Mouse (Mus musculus): ENCODE measurements around the gene Cpsf6. TPM values are rescaled to one million over a fixed set of nuclear protein-coding genes. Genes with fewer than 3 reads are reported as not detected.

Cpsf6 gene
- 51.9 and 79.8 TPM in 2 replicates for polyA plus RNA-seq (2012; rRNA removed)

- H3K36me3 ChIP-seq (ENCODE audit: control insufficient read depth, insufficient read depth, low read length): no peaks in the 10 kb centered on the region
- H3K27ac ChIP-seq (ENCODE audit: insufficient read depth, low read length): no peak within 1 kb of the TSS
- TF ChIP-seq CTCF (IDR thresholded peaks at IDR 0.05; ENCODE audit: extremely low read depth, insufficient read depth, insufficient read length, insufficient replicate concordance): no peak
- TF ChIP-seq POLR2A (IDR thresholded peaks at IDR 0.05; ENCODE audit: low read depth, low read length): no peak
- 82% methylated on average over 6 of the region's 6 CpGs for WGBS
- DNase-seq (ENCODE audit: low read depth in 1 of 2, low spot score in 2 of 2): no peak
- H3K27me3 ChIP-seq (ENCODE audit: control insufficient read depth, insufficient read depth, low read length): no peaks in the 10 kb centered on the region
- H3K4me3 ChIP-seq (ENCODE audit: extremely low read depth, insufficient read depth, insufficient read length): no peak within 1 kb of the TSS
- no peaks in the 10 kb centered on the region for H3K4me1 ChIP-seq (ENCODE audit: control insufficient read depth, insufficient read depth, insufficient read length)
Observed at GRCm38 (mm10) chr10:117379908-117380307, at the start of gene Cpsf6. Cpsf6 (minus strand) TSS chr10:117380015.

- no peak for DNase-seq (ENCODE audit: low read depth in 1 of 2, low spot score in 2 of 2)
- WGBS: 84% methylated on average over 1 of the region's 1 CpGs
- H3K27ac ChIP-seq (ENCODE audit: insufficient read depth, low read length): no peak overlapping the region
Observed at GRCm38 (mm10) chr10:117426615-117426969, 46.8 kb upstream of the Cpsf6 start.

GRCm38 (mm10) chr10:117425907-117426614 lies 46.2 kb upstream of the Cpsf6 start:
- no peaks in the 10 kb centered on the region for H3K4me1 ChIP-seq (ENCODE audit: control insufficient read depth, insufficient read depth, insufficient read length)
- no peaks in the 10 kb centered on the region for H3K36me3 ChIP-seq (ENCODE audit: control insufficient read depth, insufficient read depth, low read length)
- no peak for DNase-seq (ENCODE audit: low read depth in 1 of 2, low spot score in 2 of 2)
- WGBS: 89% methylated on average over 11 of the region's 11 CpGs
- no peak overlapping the region for H3K4me3 ChIP-seq (ENCODE audit: extremely low read depth, insufficient read depth, insufficient read length)
- TF ChIP-seq CTCF (IDR thresholded peaks at IDR 0.05; ENCODE audit: extremely low read depth, insufficient read depth, insufficient read length, insufficient replicate concordance): no peak
- no peak for TF ChIP-seq POLR2A (IDR thresholded peaks at IDR 0.05; ENCODE audit: low read depth, low read length)
- H3K27ac ChIP-seq (ENCODE audit: insufficient read depth, low read length): no peak overlapping the region
- H3K27me3 ChIP-seq (ENCODE audit: control insufficient read depth, insufficient read depth, low read length): no peaks in the 10 kb centered on the region

More at GRCm38 (mm10) chr10:117426615-117426969, 46.8 kb upstream of the Cpsf6 start:
- TF ChIP-seq CTCF (IDR thresholded peaks at IDR 0.05; ENCODE audit: extremely low read depth, insufficient read depth, insufficient read length, insufficient replicate concordance) (no peak), POLR2A (IDR thresholded peaks at IDR 0.05; ENCODE audit: low read depth, low read length) (no peak)
- Histone ChIP-seq H3K4me3 (ENCODE audit: extremely low read depth, insufficient read depth, insufficient read length) (no peak overlapping the region), H3K4me1 (ENCODE audit: control insufficient read depth, insufficient read depth, insufficient read length) (no peaks in the 10 kb centered on the region), H3K36me3 (ENCODE audit: control insufficient read depth, insufficient read depth, low read length) (no peaks in the 10 kb centered on the region), H3K27me3 (ENCODE audit: control insufficient read depth, insufficient read depth, low read length) (no peaks in the 10 kb centered on the region)

- H3K36me3 ChIP-seq (ENCODE audit: control insufficient read depth, insufficient read depth, low read length): no peaks in the 10 kb centered on the region
- H3K27ac ChIP-seq (ENCODE audit: insufficient read depth, low read length): no peak overlapping the region
- no peak overlapping the region for H3K4me3 ChIP-seq (ENCODE audit: extremely low read depth, insufficient read depth, insufficient read length)
- H3K4me1 ChIP-seq (ENCODE audit: control insufficient read depth, insufficient read depth, insufficient read length): no peaks in the 10 kb centered on the region
- H3K27me3 ChIP-seq (ENCODE audit: control insufficient read depth, insufficient read depth, low read length): no peaks in the 10 kb centered on the region
- WGBS: 94% methylated on average over 5 of the region's 5 CpGs
- no peak for DNase-seq (ENCODE audit: low read depth in 1 of 2, low spot score in 2 of 2)
- TF ChIP-seq CTCF (IDR thresholded peaks at IDR 0.05; ENCODE audit: extremely low read depth, insufficient read depth, insufficient read length, insufficient replicate concordance) (no peak), POLR2A (IDR thresholded peaks at IDR 0.05; ENCODE audit: low read depth, low read length) (no peak)
Observed at GRCm38 (mm10) chr10:117425013-117425412, 45.2 kb upstream of the Cpsf6 start.

- 85% methylated on average over 3 of the region's 3 CpGs for WGBS
- Histone ChIP-seq H3K4me3 (ENCODE audit: extremely low read depth, insufficient read depth, insufficient read length) (no peak overlapping the region), H3K4me1 (ENCODE audit: control insufficient read depth, insufficient read depth, insufficient read length) (no peaks in the 10 kb centered on the region), H3K27ac (ENCODE audit: insufficient read depth, low read length) (no peak overlapping the region), H3K27me3 (ENCODE audit: control insufficient read depth, insufficient read depth, low read length) (no peaks in the 10 kb centered on the region), H3K36me3 (ENCODE audit: control insufficient read depth, insufficient read depth, low read length) (no peaks in the 10 kb centered on the region)
- DNase-seq (ENCODE audit: low read depth in 1 of 2, low spot score in 2 of 2): no peak
- TF ChIP-seq POLR2A (IDR thresholded peaks at IDR 0.05; ENCODE audit: low read depth, low read length) (no peak), CTCF (IDR thresholded peaks at IDR 0.05; ENCODE audit: extremely low read depth, insufficient read depth, insufficient read length, insufficient replicate concordance) (no peak)
Observed at GRCm38 (mm10) chr10:117424146-117424905, 44.5 kb upstream of the Cpsf6 start.

GRCm38 (mm10) chr10:117423025-117424002 lies 43.5 kb upstream of the Cpsf6 start:
- TF ChIP-seq POLR2A (IDR thresholded peaks at IDR 0.05; ENCODE audit: low read depth, low read length) (no peak), CTCF (IDR thresholded peaks at IDR 0.05; ENCODE audit: extremely low read depth, insufficient read depth, insufficient read length, insufficient replicate concordance) (no peak)
- H3K27ac ChIP-seq (ENCODE audit: insufficient read depth, low read length): no peak overlapping the region
- no peak for DNase-seq (ENCODE audit: low read depth in 1 of 2, low spot score in 2 of 2)
- H3K27me3 ChIP-seq (ENCODE audit: control insufficient read depth, insufficient read depth, low read length): no peaks in the 10 kb centered on the region
- no peaks in the 10 kb centered on the region; the same call in 1 of the 2 replicates for H3K4me1 ChIP-seq (ENCODE audit: control insufficient read depth, insufficient read depth, insufficient read length)
- no peak overlapping the region for H3K4me3 ChIP-seq (ENCODE audit: extremely low read depth, insufficient read depth, insufficient read length)
- no peaks in the 10 kb centered on the region for H3K36me3 ChIP-seq (ENCODE audit: control insufficient read depth, insufficient read depth, low read length)
- WGBS: 90% methylated on average over 17 of the region's 17 CpGs

Data from spleen, adult 2 months (tissue).